ENCODE assay signal across 8 mouse cellular contexts in genomic region chr5:24576801-24577182, GRCm38 (mm10). TPM values are rescaled to one million over a fixed set of nuclear protein-coding genes. Genes with fewer than 3 reads are reported as not detected.
DNase-seq lines count a peak whose midpoint lies in the region; ATAC-seq and TF ChIP-seq lines count a peak whose summit lies in the region.

No protein-coding gene starts in this region.

- H3K4me3 ChIP-seq in cerebellum, adult 2 months (replicated peaks; ENCODE audit: insufficient read depth, low read depth, low read length), result peak overlapping the region; percentile 85
- H3K4me3 ChIP-seq in thymus, adult 2 months (ENCODE audit: control insufficient read depth, insufficient read depth, low read length), result peak overlapping the region; percentile 63
- peak overlapping the region; percentile 61 for H3K4me3 ChIP-seq in intestine, embryonic 14.5 days (ENCODE audit: low read depth, low read length)
- H3K4me3 ChIP-seq in midbrain, embryonic 15.5 days, result peak overlapping the region; percentile 88

- no peak for DNase-seq in cerebellum, adult 2 months
- DNase-seq in cerebellum, adult 9-10 months, result no peak
- no peak for DNase-seq in thymus, adult 2 months
- no peak for DNase-seq in thymus, adult 18-20 months
- no peak for DNase-seq in intestine, embryonic 14.5 days (ENCODE audit: low spot score)
- no peak for DNase-seq in thymus, postnatal 14 days
- DNase-seq in thymus, postnatal 10 days (ENCODE audit: low spot score in 2 of 2), result no peak

- peak overlapping the region; percentile 72 for H3K9ac ChIP-seq in intestine, embryonic 14.5 days (ENCODE audit: low read length)
- H3K9ac ChIP-seq in midbrain, embryonic 15.5 days, result peak overlapping the region; percentile 60

- no peak for TF ChIP-seq CTCF in cerebellum, adult 2 months (IDR thresholded peaks at IDR 0.05; ENCODE audit: borderline replicate concordance, insufficient read depth, low read depth, low read length)
- TF ChIP-seq CTCF in thymus, adult 2 months (IDR thresholded peaks at IDR 0.05; ENCODE audit: borderline replicate concordance, control insufficient read depth, extremely low read depth, insufficient read depth, low read length, poor library complexity), result no peak

- H3K4me1 ChIP-seq in cerebellum, adult 2 months (ENCODE audit: control insufficient read depth, insufficient read depth, low read length), result no peaks in the 10 kb centered on the region
- peaks cover 11% of the 10 kb centered on the region for H3K4me1 ChIP-seq in thymus, adult 2 months (replicated peaks; ENCODE audit: control insufficient read depth, insufficient read depth, low read length)
- peaks cover 11% of the 10 kb centered on the region for H3K4me1 ChIP-seq in intestine, embryonic 14.5 days (replicated peaks; ENCODE audit: control insufficient read depth, insufficient read depth, low read length)
- peaks cover 16% of the 10 kb centered on the region for H3K4me1 ChIP-seq in midbrain, embryonic 15.5 days

- no peaks in the 10 kb centered on the region for H3K27me3 ChIP-seq in cerebellum, adult 2 months (ENCODE audit: control insufficient read depth, insufficient read depth, low read length)
- no peaks in the 10 kb centered on the region for H3K27me3 ChIP-seq in thymus, adult 2 months (ENCODE audit: control insufficient read depth, insufficient read depth, low read length)
- no peaks in the 10 kb centered on the region for H3K27me3 ChIP-seq in intestine, embryonic 14.5 days (replicated peaks; ENCODE audit: control insufficient read depth, insufficient read depth, low read length)
- H3K27me3 ChIP-seq in midbrain, embryonic 15.5 days (replicated peaks), result no peaks in the 10 kb centered on the region

- WGBS in cerebellum, adult 2 months, result 1% methylated on average over 32 of the region's 32 CpGs
- WGBS in thymus, adult 2 months, result 1% methylated on average over 32 of the region's 32 CpGs
- under 1% methylated on average over 32 of the region's 32 CpGs for WGBS in intestine, embryonic 14.5 days
- under 1% methylated on average over 32 of the region's 32 CpGs for WGBS in midbrain, embryonic 15.5 days

- peaks cover 30% of the 10 kb centered on the region for H3K36me3 ChIP-seq in thymus, adult 2 months (ENCODE audit: control insufficient read depth, insufficient read depth, low read length)
- H3K36me3 ChIP-seq in intestine, embryonic 14.5 days (ENCODE audit: control insufficient read depth, insufficient read depth, low read length), result peaks cover 35% of the 10 kb centered on the region
- H3K36me3 ChIP-seq in midbrain, embryonic 15.5 days (replicated peaks), result peaks cover 19% of the 10 kb centered on the region

- peak; percentile 38 for ATAC-seq in intestine, embryonic 14.5 days (replicated peaks; ENCODE audit: low FRiP score, low TSS enrichment, low read depth)
- peak; percentile 34; the same call in 1 of the 2 replicates for ATAC-seq in midbrain, embryonic 15.5 days (replicated peaks)

- H3K27ac ChIP-seq in cerebellum, adult 2 months (ENCODE audit: insufficient read depth, low read length), result no peak overlapping the region
- peak overlapping the region; percentile 5; the same call in 1 of the 2 replicates for H3K27ac ChIP-seq in thymus, adult 2 months (ENCODE audit: control insufficient read depth, insufficient read depth, low read length)
- peak overlapping the region; percentile 64; the same call in 1 of the 2 replicates for H3K27ac ChIP-seq in intestine, embryonic 14.5 days (ENCODE audit: low read depth)
- H3K27ac ChIP-seq in midbrain, embryonic 15.5 days, result peak overlapping the region; percentile 76

- H3K4me2 ChIP-seq in intestine, embryonic 14.5 days (ENCODE audit: low read length), result peak overlapping the region; percentile 58
- H3K4me2 ChIP-seq in midbrain, embryonic 15.5 days, result peak overlapping the region; percentile 95

- no peak for TF ChIP-seq POLR2A in cerebellum, adult 2 months (IDR thresholded peaks at IDR 0.05; ENCODE audit: borderline replicate concordance, insufficient read depth, low read length)
- TF ChIP-seq POLR2A in thymus, adult 2 months (IDR thresholded peaks at IDR 0.05; ENCODE audit: control insufficient read depth, extremely low read depth, insufficient read depth, low read length, poor library complexity), result no peak

- H3K9me3 ChIP-seq in intestine, embryonic 14.5 days (ENCODE audit: control insufficient read depth, low read length), result no peaks in the 10 kb centered on the region
- H3K9me3 ChIP-seq in midbrain, embryonic 15.5 days, result no peaks in the 10 kb centered on the region

RNA-seq across cellular contexts. Expression of gene Abcf2, which starts 0.5 kb away (rescaled TPM):
- polyA plus RNA-seq in cerebellum, adult 2 months (2012; rRNA removed), result 101 TPM in 2 replicates
- polyA plus RNA-seq in thymus, adult 2 months (2012; rRNA removed), result 117 and 121 TPM in 2 replicates
- polyA plus RNA-seq in intestine, embryonic 14.5 days (2014; fragmentation: Nextera tagmentation; extraction: Ambion mirVana), result 97.6 and 98.4 TPM in 2 replicates
- 83.8 and 86.4 TPM in 2 replicates for polyA plus RNA-seq in midbrain, embryonic 15.5 days (2015; fragmentation: Nextera tagmentation; extraction: Ambion mirVana)

RNA-seq across cellular contexts. Expression of gene Chpf2, which starts 9.7 kb away (rescaled TPM):
- polyA plus RNA-seq in cerebellum, adult 2 months (2012; rRNA removed), result 46.3 and 48.9 TPM in 2 replicates
- polyA plus RNA-seq in thymus, adult 2 months (2012; rRNA removed), result 53.5 and 55.5 TPM in 2 replicates
- polyA plus RNA-seq in intestine, embryonic 14.5 days (2014; fragmentation: Nextera tagmentation; extraction: Ambion mirVana), result 8.6 and 10.6 TPM in 2 replicates
- 22.1 and 23.0 TPM in 2 replicates for polyA plus RNA-seq in midbrain, embryonic 15.5 days (2015; fragmentation: Nextera tagmentation; extraction: Ambion mirVana)

RNA-seq across cellular contexts. Expression of gene 4931409K22Rik, which starts 20.2 kb away (rescaled TPM):
- not detected in 2 replicates for polyA plus RNA-seq in cerebellum, adult 2 months (2012; rRNA removed)
- not detected in 2 replicates for polyA plus RNA-seq in thymus, adult 2 months (2012; rRNA removed)
- 0.15 TPM in 1 of 2 replicates, not detected in the other for polyA plus RNA-seq in intestine, embryonic 14.5 days (2014; fragmentation: Nextera tagmentation; extraction: Ambion mirVana)
- 0.06 TPM in 1 of 2 replicates, not detected in the other for polyA plus RNA-seq in midbrain, embryonic 15.5 days (2015; fragmentation: Nextera tagmentation; extraction: Ambion mirVana)

RNA-seq across cellular contexts. Expression of gene Asb10, which starts 36.0 kb away (rescaled TPM):
- 0.18 and 0.21 TPM in 2 replicates for polyA plus RNA-seq in cerebellum, adult 2 months (2012; rRNA removed)
- 0.38 and 9.5 TPM in 2 replicates for polyA plus RNA-seq in thymus, adult 2 months (2012; rRNA removed)
- 0.28 and 0.32 TPM in 2 replicates for polyA plus RNA-seq in intestine, embryonic 14.5 days (2014; fragmentation: Nextera tagmentation; extraction: Ambion mirVana)
- 0.06 and 0.11 TPM in 2 replicates for polyA plus RNA-seq in midbrain, embryonic 15.5 days (2015; fragmentation: Nextera tagmentation; extraction: Ambion mirVana)

RNA-seq across cellular contexts. Expression of gene Smarcd3, which starts 47.4 kb away (rescaled TPM):
- 89.9 and 102 TPM in 2 replicates for polyA plus RNA-seq in cerebellum, adult 2 months (2012; rRNA removed)
- 3.7 and 6.1 TPM in 2 replicates for polyA plus RNA-seq in thymus, adult 2 months (2012; rRNA removed)
- polyA plus RNA-seq in intestine, embryonic 14.5 days (2014; fragmentation: Nextera tagmentation; extraction: Ambion mirVana), result 26.2 and 27.5 TPM in 2 replicates
- polyA plus RNA-seq in midbrain, embryonic 15.5 days (2015; fragmentation: Nextera tagmentation; extraction: Ambion mirVana), result 182 and 186 TPM in 2 replicates
